Mouse (Mus musculus): ENCODE data around the gene Slc26a11.
A peak's percentile ranks its signal among the peaks of the same experiment; 100 is the strongest.

Slc26a11 gene

DNA sequence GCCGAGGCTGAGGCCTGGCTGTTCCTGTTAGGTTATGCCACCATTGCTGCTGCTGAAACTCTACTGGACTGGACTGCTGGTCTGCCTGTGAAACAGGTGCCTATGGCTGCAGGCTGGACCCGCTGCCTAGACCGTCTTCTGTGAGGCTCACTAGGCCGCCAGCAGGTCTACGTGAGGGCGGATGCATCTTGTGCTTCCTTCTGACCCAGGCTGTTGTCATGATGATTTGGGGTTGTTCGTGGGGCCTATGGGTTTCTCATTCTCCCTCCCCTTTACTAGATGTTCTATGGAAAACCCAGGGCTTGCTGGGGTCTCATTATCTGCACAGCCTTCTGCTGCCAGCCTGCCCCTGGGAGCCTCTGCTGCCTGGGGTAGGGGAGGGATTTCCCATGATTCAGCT, 41.1 kb downstream of the Slc26a11 start:
- no peak for DNase-seq (ENCODE audit: extremely low spot score, low spot score)

- DNase-seq (ENCODE audit: extremely low spot score, low spot score) = no peak
Measured at GRCm38 (mm10) chr11:119402501-119403160, 47.3 kb downstream of the Slc26a11 start.

- DNase-seq (ENCODE audit: extremely low spot score, low spot score) = peak; percentile 40
Measured at GRCm38 (mm10) chr11:119404627-119405026, 49.3 kb downstream of the Slc26a11 start.

DNA sequence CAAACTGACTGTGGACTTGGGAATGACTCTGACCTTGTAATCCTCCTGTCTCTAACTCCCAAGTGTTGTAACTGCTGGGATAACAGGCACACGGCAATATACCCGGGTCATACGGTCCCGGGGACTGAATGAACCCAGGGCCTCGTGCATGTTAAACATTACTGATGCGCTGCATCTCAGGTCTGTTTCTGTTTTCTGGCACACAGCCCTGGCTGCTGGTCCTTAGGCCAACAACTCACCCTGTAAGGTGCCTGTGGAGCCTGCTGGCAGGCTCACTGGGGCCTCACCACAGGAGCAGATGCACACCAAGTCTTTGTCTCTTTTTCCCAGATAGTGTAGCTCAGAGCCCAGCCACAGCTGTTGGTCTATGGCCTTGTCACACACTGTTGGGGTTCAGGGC, 52.0 kb downstream of the Slc26a11 start:
- DNase-seq (ENCODE audit: extremely low spot score, low spot score) = no peak

DNA sequence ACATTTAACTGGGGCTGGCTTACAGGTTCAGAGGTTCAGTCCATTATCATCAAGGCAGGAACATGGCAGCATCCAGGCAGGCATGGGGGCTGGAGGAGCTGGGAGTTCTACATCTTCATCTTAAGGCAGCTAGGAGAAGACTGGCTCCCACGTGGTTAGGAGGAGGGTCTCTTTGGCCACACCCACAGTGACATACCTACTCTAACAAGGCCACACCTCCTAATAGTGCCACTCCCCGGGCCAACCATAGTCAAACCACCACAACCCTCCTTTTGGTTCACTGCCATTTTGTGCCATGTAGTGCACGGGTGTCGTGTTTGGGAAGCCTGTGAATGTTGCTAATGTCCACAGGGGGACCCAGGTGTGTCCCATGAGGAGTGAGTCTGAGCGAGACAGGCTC, 52.6 kb downstream of the Slc26a11 start:
- no peak for DNase-seq (ENCODE audit: extremely low spot score, low spot score)

DNA sequence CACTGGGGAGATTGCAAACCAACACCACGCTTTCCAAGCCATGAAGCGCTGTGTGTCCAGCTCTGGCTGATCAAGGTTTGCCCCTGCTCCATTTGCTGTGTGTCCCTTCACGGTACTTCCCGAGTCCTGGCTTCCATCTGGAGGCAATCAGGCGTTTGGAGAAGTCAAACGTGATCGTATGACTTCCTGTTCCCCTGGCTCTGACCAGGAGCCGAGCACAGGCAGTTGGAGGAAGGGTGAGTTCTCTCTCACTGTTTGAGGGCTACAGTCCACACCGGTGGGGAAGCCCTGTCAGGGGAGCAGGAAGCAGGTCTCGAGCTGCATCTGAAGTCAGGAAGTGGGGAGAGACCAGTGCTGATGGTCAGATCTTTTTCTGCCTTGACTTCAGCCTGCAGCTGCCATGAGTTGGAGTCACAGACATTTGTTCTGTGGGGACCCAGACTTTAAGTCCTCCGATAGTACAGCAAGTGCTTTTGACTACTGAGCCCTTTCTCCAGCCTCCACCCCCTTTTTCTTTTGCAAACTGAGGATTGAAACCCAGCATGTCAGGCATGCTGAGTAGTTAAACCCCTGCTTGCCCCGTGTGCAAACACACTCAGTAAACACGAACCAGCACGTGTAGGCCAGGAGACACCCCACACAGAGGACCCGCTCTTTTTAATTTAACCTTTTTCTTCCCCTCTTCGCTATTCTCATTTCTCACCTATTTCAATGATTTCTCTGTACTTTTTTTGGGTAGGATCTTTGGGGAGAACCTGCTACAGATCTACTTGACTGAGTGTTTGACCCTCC, 64.2 kb downstream of the Slc26a11 start:
- peak; percentile 32 for DNase-seq (ENCODE audit: extremely low spot score, low spot score)

- DNase-seq (ENCODE audit: extremely low spot score, low spot score) = no peak
Measured at GRCm38 (mm10) chr11:119420426-119420825, 65.1 kb downstream of the Slc26a11 start.

DNA sequence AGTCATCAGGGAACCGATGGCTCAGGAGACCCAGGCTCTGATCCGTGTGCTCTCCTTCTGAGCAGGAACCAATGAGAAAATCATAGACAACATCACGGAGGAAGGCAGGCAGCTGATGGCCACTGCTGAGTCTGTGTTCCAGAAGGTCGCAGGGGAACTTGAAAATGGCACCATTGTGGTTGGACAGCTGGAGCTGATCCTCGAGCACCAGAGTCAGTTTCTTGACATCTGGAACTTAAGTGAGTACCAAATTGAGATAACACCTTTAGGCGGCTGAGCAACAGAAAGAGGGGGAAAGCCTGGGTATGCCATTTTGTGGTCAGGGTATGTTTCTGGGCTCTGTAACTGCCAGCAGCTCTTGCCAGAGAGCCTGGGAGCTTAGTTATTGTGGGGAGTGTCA, 72.1 kb downstream of the Slc26a11 start:
- no peak for DNase-seq (ENCODE audit: extremely low spot score, low spot score)

- no peak for DNase-seq (ENCODE audit: extremely low spot score, low spot score)
Measured at GRCm38 (mm10) chr11:119427986-119428385, 72.6 kb downstream of the Slc26a11 start.

DNA sequence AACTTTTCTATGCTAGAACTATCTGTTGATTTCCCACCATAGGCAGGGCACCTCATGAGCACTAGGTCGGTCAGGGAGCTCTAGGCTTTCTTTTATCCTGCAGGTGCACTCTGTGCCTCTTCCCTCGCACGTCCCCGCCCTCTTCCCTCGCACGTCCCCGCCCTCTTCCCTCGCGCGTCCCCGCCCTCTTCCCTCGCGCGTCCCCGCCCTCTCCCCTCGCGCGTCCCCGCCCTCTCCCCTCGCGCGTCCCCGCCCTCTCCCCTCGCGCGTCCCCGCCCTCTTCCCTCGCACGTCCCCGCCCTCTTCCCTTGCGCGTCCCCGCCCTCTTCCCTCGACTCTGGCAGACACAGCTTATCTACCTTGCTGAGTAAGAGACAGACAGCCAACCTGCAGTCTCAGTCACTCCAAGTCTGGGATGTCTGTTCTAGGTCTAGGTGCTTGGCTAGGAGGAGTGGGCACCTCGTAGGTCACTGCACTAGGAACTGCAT, 73.3 kb downstream of the Slc26a11 start:
- peak; percentile 57 for DNase-seq (ENCODE audit: extremely low spot score, low spot score)
